Mouse (Mus musculus) ES-E14 (cell line): ENCODE data around the gene Nop53.

ENCODE experiments used
- CHD2 ChIP-seq: IDR thresholded peaks from 2 replicates; pipeline ENCODE4 v1.6.1; 2014; ENCODE audit warnings: mild to moderate bottlenecking, low read depth, low read length, inconsistent platforms
- HCFC1 ChIP-seq: IDR thresholded peaks from 2 replicates; pipeline ENCODE4 v1.6.1; 2012; ENCODE audit warnings: low read length, inconsistent platforms, borderline replicate concordance; ENCODE audit not compliant: insufficient read depth
- MAFK ChIP-seq: IDR thresholded peaks from 2 replicates; pipeline ENCODE4 v1.6.1; 2014; ENCODE audit warnings: mild to moderate bottlenecking, low read depth, low read length, inconsistent platforms; ENCODE audit not compliant: insufficient read depth
- ZC3H11A ChIP-seq: IDR thresholded peaks from 2 replicates; pipeline ENCODE4 v1.6.1; 2012; ENCODE audit warnings: low read depth, mild to moderate bottlenecking, inconsistent platforms, low read length, borderline replicate concordance

DNA sequence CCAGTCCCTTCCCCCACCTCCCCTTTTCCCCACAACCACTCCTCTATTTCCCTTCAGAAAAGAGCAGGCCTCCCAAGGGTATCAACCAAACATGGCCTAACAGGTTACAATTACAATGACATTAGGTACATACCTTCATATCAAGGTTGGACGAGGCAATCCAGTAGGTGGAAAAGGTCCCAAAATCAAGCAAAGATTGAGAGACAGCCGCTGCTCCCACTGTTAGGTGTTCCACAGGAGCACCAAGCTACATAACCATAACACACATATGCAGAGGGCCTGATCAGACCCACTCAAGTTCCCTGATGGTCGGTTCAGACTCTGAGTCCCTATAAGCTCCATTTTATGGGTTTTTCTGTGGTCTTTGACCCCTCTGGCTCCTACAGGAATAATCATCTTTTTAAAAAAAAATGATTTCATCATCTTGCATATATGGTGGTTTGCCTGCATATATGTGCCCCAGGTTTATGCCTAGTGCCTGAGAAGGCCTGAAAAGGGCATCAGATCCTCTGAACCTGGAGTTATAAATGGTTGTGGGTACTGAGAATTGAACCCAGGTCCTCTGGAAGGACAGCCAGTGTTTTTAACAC, 29.6 kb downstream of the Nop53 start:
- TF ChIP-seq MAFK (no peak), CHD2 (no peak), HCFC1 (no peak), ZC3H11A (no peak)
